Mouse (Mus musculus) small intestine, adult 2 months (tissue): ENCODE results near the gene Mon1a.

Experiments
- CTCF ChIP-seq: fragments of 200-500 bp; IDR thresholded peaks from 2 replicates; pipeline ENCODE4 v1.5.1; 2012; ENCODE audit warnings: low read depth, mild to moderate bottlenecking, control low read depth, inconsistent platforms, low read length, moderate library complexity, mixed read lengths; ENCODE audit not compliant: insufficient replicate concordance, insufficient read length; ENCODE audit errors: extremely low read depth
- POLR2A ChIP-seq: fragments of 200-500 bp; IDR thresholded peaks from 2 replicates; pipeline ENCODE4 v1.6.1; 2012; ENCODE audit warnings: low read depth, mild to moderate bottlenecking, control low read depth, inconsistent platforms, low read length, moderate library complexity

DNA sequence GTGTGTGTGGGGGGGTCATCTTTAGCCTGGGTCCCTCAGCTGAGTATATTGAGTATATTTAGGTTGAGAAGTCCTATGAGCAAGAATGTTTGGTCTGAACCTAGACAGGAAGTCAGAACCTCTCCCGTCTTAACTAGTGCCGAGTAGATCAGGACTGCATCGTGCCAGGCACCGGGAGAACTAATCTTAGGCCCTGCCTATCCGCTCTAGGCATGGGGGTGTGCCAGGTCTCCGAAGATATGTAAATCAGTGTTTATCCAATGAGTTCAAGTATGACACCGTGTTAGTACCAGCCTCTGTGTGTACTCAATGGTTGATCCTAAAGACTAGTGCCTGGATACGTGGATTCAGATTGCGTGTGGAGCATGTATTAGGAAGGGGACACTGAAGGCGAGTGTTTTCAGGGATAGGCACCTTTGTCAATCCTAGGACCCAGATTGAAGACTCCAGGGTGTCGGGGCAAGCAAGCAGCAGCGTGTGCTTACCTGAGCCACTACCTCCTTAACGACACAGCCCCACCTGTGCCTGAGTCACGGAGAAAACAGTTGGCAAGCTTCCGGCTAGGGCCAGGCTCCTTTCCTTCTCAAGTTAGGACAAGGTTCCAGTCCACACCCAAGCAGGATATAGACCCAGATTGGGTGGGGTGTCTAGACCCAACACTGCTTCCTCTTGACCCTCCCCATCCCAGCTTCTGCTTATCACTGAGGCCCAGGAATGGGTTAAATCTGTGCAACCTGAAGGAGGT is 22.2 kb downstream of the Mon1a start:
- peak; percentile 56 for TF ChIP-seq POLR2A
- no peak for TF ChIP-seq CTCF
